Mouse (Mus musculus) liver, embryonic 11.5 days (tissue): Measurements from ENCODE around the gene Gm20532. TPM values are rescaled to one million over a fixed set of nuclear protein-coding genes. Genes with fewer than 3 reads are reported as not detected.

Experiments
- ATAC-seq: fragments of 200-750 bp; cut with Nextera tagmentation; replicated peaks from 2 replicates; pipeline ENCODE4 v1.8.0; 2017; ENCODE audit warnings: moderate number of reproducible peaks, mild to moderate bottlenecking, moderate TSS enrichment, moderate library complexity; ENCODE audit not compliant: low FRiP score
- DNase-seq: peaks from one replicate; pipeline ENCODE4 v3.0.0-alpha.2; 2017; ENCODE audit warnings: low spot score
- H3K27ac ChIP-seq: fragments of 300-500 bp; sonication (generic); 2 replicates; pipeline ENCODE4 v1.5.1; 2014; ENCODE audit warnings: mild to moderate bottlenecking, low read depth, low read length, control low read depth
- H3K27me3 ChIP-seq: fragments of 300-500 bp; sonication (generic); replicated peaks from 2 replicates; pipeline ENCODE4 v1.6.1; 2014; ENCODE audit warnings: low read length, mixed read lengths; ENCODE audit not compliant: control insufficient read depth, insufficient read depth
- H3K36me3 ChIP-seq: fragments of 300-500 bp; sonication (generic); 2 replicates; pipeline ENCODE4 v1.6.1; 2014; ENCODE audit warnings: mild to moderate bottlenecking, low read length, moderate library complexity, mixed read lengths; ENCODE audit not compliant: control insufficient read depth, insufficient read depth
- H3K4me1 ChIP-seq: fragments of 300-500 bp; sonication (generic); replicated peaks from 2 replicates; pipeline ENCODE4 v1.6.1; 2014; ENCODE audit warnings: low read length, mixed read lengths; ENCODE audit not compliant: control insufficient read depth, insufficient read depth
- H3K4me2 ChIP-seq: fragments of 300-500 bp; sonication (generic); 2 replicates; pipeline ENCODE4 v1.6.1; 2014; ENCODE audit warnings: mild to moderate bottlenecking, control low read depth, moderate library complexity
- H3K4me3 ChIP-seq: fragments of 300-500 bp; sonication (generic); 2 replicates; pipeline ENCODE4 v1.5.1; 2014; ENCODE audit warnings: low read depth, low read length, control low read depth
- H3K9ac ChIP-seq: fragments of 300-500 bp; sonication (generic); 2 replicates; pipeline ENCODE4 v1.6.1; 2014; ENCODE audit warnings: low read depth, low read length, control low read depth
- H3K9me3 ChIP-seq: fragments of 300-500 bp; sonication (generic); 2 replicates; pipeline ENCODE4 v1.6.1; 2016; ENCODE audit warnings: low read length, inconsistent platforms, mixed read lengths; ENCODE audit not compliant: control insufficient read depth
- WGBS: fragments of 180-500 bp; shearing (Covaris S2); extraction: QIAGEN DNeasy Blood & Tissue Kit; methylation state at CpG from one replicate; pipeline ENCODE4 v1.1.7; 2014; 5-methylcytosine and 5-hydroxymethylcytosine counted together
- polyA plus RNA-seq: library from polyadenylated mRNA; unstranded; fragments of >200 nt; fragmentation: Nextera tagmentation; extraction: Ambion mirVana; gene quantifications from 2 replicates; pipeline ENCODE4 v1.2.1, GENCODE M21; 2014

Gene Gm20532
- polyA plus RNA-seq, 1 experiment from 2014 or later, result not detected

GRCm38 (mm10) chr2:26588573-26588972 lies 2.1 kb downstream of the Gm20532 start:
- H3K9me3 ChIP-seq, result no peaks in the 10 kb centered on the region
- DNase-seq, result peak; percentile 38
- peak overlapping the region; percentile 75 for H3K4me2 ChIP-seq
- H3K27ac ChIP-seq, result no peak overlapping the region
- H3K9ac ChIP-seq, result peak overlapping the region; percentile 8
- H3K36me3 ChIP-seq, result peaks cover 4% of the 10 kb centered on the region; the same call in 1 of the 2 replicates
- no peak for ATAC-seq
- WGBS, result 42% methylated on average over 4 of the region's 4 CpGs
- H3K27me3 ChIP-seq, result no peaks in the 10 kb centered on the region
- no peak overlapping the region for H3K4me3 ChIP-seq
- H3K4me1 ChIP-seq, result peaks cover 32% of the 10 kb centered on the region

GRCm38 (mm10) chr2:26589284-26589683 lies 2.8 kb downstream of the Gm20532 start:
- ATAC-seq (no peak), DNase-seq (no peak)
- Histone ChIP-seq H3K4me2 (no peak overlapping the region), H3K27me3 (no peaks in the 10 kb centered on the region), H3K4me1 (peaks cover 25% of the 10 kb centered on the region), H3K9ac (no peak overlapping the region), H3K27ac (no peak overlapping the region), H3K36me3 (peaks cover 4% of the 10 kb centered on the region; the same call in 1 of the 2 replicates), H3K9me3 (no peaks in the 10 kb centered on the region), H3K4me3 (no peak overlapping the region)
- WGBS, result 92% methylated on average over 10 of the region's 10 CpGs

GRCm38 (mm10) chr2:26590282-26590681 lies 3.8 kb downstream of the Gm20532 start:
- WGBS, result 95% methylated on average over 7 of the region's 7 CpGs
- Histone ChIP-seq H3K9me3 (no peaks in the 10 kb centered on the region), H3K27ac (no peak overlapping the region), H3K4me3 (no peak overlapping the region), H3K36me3 (peaks cover 6% of the 10 kb centered on the region; the same call in 1 of the 2 replicates), H3K27me3 (no peaks in the 10 kb centered on the region), H3K4me2 (no peak overlapping the region), H3K9ac (0 out of 2 replicates have a peak overlapping the region, but pooled peaks have one; percentile 34), H3K4me1 (peaks cover 26% of the 10 kb centered on the region)
- ATAC-seq (no peak), DNase-seq (no peak)

- Histone ChIP-seq H3K4me3 (no peak overlapping the region), H3K27me3 (no peaks in the 10 kb centered on the region), H3K9ac (no peak overlapping the region), H3K4me1 (peaks cover 32% of the 10 kb centered on the region), H3K27ac (no peak overlapping the region), H3K36me3 (peaks cover 6% of the 10 kb centered on the region; the same call in 1 of the 2 replicates), H3K4me2 (no peak overlapping the region), H3K9me3 (no peaks in the 10 kb centered on the region)
- 90% methylated on average over 7 of the region's 7 CpGs for WGBS
- ATAC-seq, result no peak
- DNase-seq, result no peak
Measured at GRCm38 (mm10) chr2:26590962-26591361, 4.5 kb downstream of the Gm20532 start.

GRCm38 (mm10) chr2:26591416-26591815 lies 5.0 kb downstream of the Gm20532 start:
- Histone ChIP-seq H3K4me2 (no peak overlapping the region), H3K36me3 (peaks cover 6% of the 10 kb centered on the region; the same call in 1 of the 2 replicates), H3K4me3 (no peak overlapping the region), H3K4me1 (peaks cover 29% of the 10 kb centered on the region), H3K27me3 (no peaks in the 10 kb centered on the region), H3K27ac (no peak overlapping the region), H3K9ac (no peak overlapping the region), H3K9me3 (no peaks in the 10 kb centered on the region)
- DNase-seq (peak; percentile 36), ATAC-seq (no peak)
- 82% methylated on average over 12 of the region's 12 CpGs for WGBS

GRCm38 (mm10) chr2:26593211-26594021 lies 7.0 kb downstream of the Gm20532 start:
- Histone ChIP-seq H3K27me3 (no peaks in the 10 kb centered on the region), H3K9me3 (no peaks in the 10 kb centered on the region), H3K4me3 (no peak overlapping the region), H3K4me1 (peaks cover 15% of the 10 kb centered on the region), H3K4me2 (no peak overlapping the region), H3K27ac (no peak overlapping the region), H3K9ac (no peak overlapping the region), H3K36me3 (peaks cover 6% of the 10 kb centered on the region; the same call in 1 of the 2 replicates)
- ATAC-seq (0 out of 2 replicates have a peak, but pooled peaks have one; percentile 6), DNase-seq (no peak)
- 69% methylated on average over 9 of the region's 9 CpGs for WGBS

- H3K4me3 ChIP-seq, result no peak overlapping the region
- peak; percentile 42; the same call in 1 of the 2 replicates for ATAC-seq
- peaks cover 12% of the 10 kb centered on the region for H3K4me1 ChIP-seq
- H3K4me2 ChIP-seq, result no peak overlapping the region
- no peak overlapping the region for H3K9ac ChIP-seq
- peaks cover 6% of the 10 kb centered on the region; the same call in 1 of the 2 replicates for H3K36me3 ChIP-seq
- H3K9me3 ChIP-seq, result no peaks in the 10 kb centered on the region
- WGBS, result 55% methylated on average over 9 of the region's 9 CpGs
- H3K27ac ChIP-seq, result no peak overlapping the region
- H3K27me3 ChIP-seq, result no peaks in the 10 kb centered on the region
- DNase-seq, result peak; percentile 56
Measured at GRCm38 (mm10) chr2:26594022-26594346, 7.5 kb downstream of the Gm20532 start.

- DNase-seq, result peak; percentile 34
- no peak overlapping the region for H3K4me3 ChIP-seq
Measured at GRCm38 (mm10) chr2:26594461-26594933, 8.1 kb downstream of the Gm20532 start.

More at GRCm38 (mm10) chr2:26594461-26594933, 8.1 kb downstream of the Gm20532 start:
- whole genome bisulfite sequencing, result 74% methylated on average over 7 of the region's 7 CpGs
- Histone ChIP-seq H3K36me3 (peaks cover 6% of the 10 kb centered on the region; the same call in 1 of the 2 replicates), H3K9ac (no peak overlapping the region), H3K4me2 (no peak overlapping the region), H3K27me3 (no peaks in the 10 kb centered on the region), H3K4me1 (peaks cover 16% of the 10 kb centered on the region), H3K9me3 (no peaks in the 10 kb centered on the region), H3K27ac (0 out of 2 replicates have a peak overlapping the region, but pooled peaks have one; percentile 11)
- ATAC-seq, result peak; percentile 16; the same call in 1 of the 2 replicates
